Mouse (Mus musculus): ENCODE measurements around the gene Top1.

- TF ChIP-seq CTCF (IDR thresholded peaks at IDR 0.05; ENCODE audit: borderline replicate concordance, insufficient read depth, low read length): no peak
- TF ChIP-seq POLR2A (IDR thresholded peaks at IDR 0.05; ENCODE audit: low read depth, low read length): no peak
Observed at GRCm38 (mm10) chr2:160725877-160726864, 80.5 kb downstream of the Top1 start.

All from embryonic fibroblast, embryonic 13.5 days (primary cell).